Mouse (Mus musculus): ENCODE data around the gene Zfhx3. TPM values are rescaled to one million over a fixed set of nuclear protein-coding genes. Genes with fewer than 3 reads are reported as not detected.
A peak's percentile ranks its signal among the peaks of the same experiment; 100 is the strongest.

The Zfhx3 gene
- polyA plus RNA-seq, 1 experiment from 2014 or later: 3.3 TPM

- no peak for ATAC-seq (replicated peaks; ENCODE audit: extremely low read depth, insufficient read depth, low FRiP score)
- Histone ChIP-seq H3K4me1 (ENCODE audit: control insufficient read depth, insufficient read depth, low read length) (no peaks in the 10 kb centered on the region), H3K36me3 (ENCODE audit: control insufficient read depth, insufficient read depth) (no peaks in the 10 kb centered on the region), H3K4me3 (ENCODE audit: low read length) (no peak overlapping the region), H3K9ac (ENCODE audit: low read length) (no peak overlapping the region), H3K27ac (ENCODE audit: low read length) (no peak overlapping the region), H3K27me3 (ENCODE audit: control insufficient read depth, insufficient read depth, low read length) (no peaks in the 10 kb centered on the region), H3K9me3 (replicated peaks; ENCODE audit: control insufficient read depth, low read length) (no peaks in the 10 kb centered on the region), H3K4me2 (ENCODE audit: low read depth, low read length) (no peak overlapping the region)
- 67% methylated on average over 14 of the region's 14 CpGs for WGBS
These were observed 367.2 kb downstream of the Zfhx3 start for GRCm38 (mm10) chr8:108309525-108310246.

GRCm38 (mm10) chr8:108315046-108315445, 372.6 kb downstream of the Zfhx3 start:
- Histone ChIP-seq H3K9ac (ENCODE audit: low read length) (no peak overlapping the region), H3K4me2 (ENCODE audit: low read depth, low read length) (no peak overlapping the region), H3K36me3 (ENCODE audit: control insufficient read depth, insufficient read depth) (no peaks in the 10 kb centered on the region), H3K27ac (ENCODE audit: low read length) (no peak overlapping the region), H3K4me3 (ENCODE audit: low read length) (no peak overlapping the region), H3K4me1 (ENCODE audit: control insufficient read depth, insufficient read depth, low read length) (no peaks in the 10 kb centered on the region), H3K27me3 (ENCODE audit: control insufficient read depth, insufficient read depth, low read length) (no peaks in the 10 kb centered on the region), H3K9me3 (replicated peaks; ENCODE audit: control insufficient read depth, low read length) (no peaks in the 10 kb centered on the region)
- WGBS: 47% methylated on average over 8 of the region's 8 CpGs
- no peak for ATAC-seq (replicated peaks; ENCODE audit: extremely low read depth, insufficient read depth, low FRiP score)

- Histone ChIP-seq H3K27me3 (ENCODE audit: control insufficient read depth, insufficient read depth, low read length) (no peaks in the 10 kb centered on the region), H3K27ac (ENCODE audit: low read length) (no peak overlapping the region), H3K4me2 (ENCODE audit: low read depth, low read length) (no peak overlapping the region), H3K9ac (ENCODE audit: low read length) (no peak overlapping the region), H3K4me3 (ENCODE audit: low read length) (no peak overlapping the region), H3K9me3 (replicated peaks; ENCODE audit: control insufficient read depth, low read length) (0 out of 2 replicates have a peak, but pooled peaks cover 3% of the 10 kb centered on the region), H3K36me3 (ENCODE audit: control insufficient read depth, insufficient read depth) (no peaks in the 10 kb centered on the region), H3K4me1 (ENCODE audit: control insufficient read depth, insufficient read depth, low read length) (no peaks in the 10 kb centered on the region)
- ATAC-seq (replicated peaks; ENCODE audit: extremely low read depth, insufficient read depth, low FRiP score): no peak
- 72% methylated on average over 4 of the region's 4 CpGs for WGBS
These were observed 375.2 kb downstream of the Zfhx3 start for GRCm38 (mm10) chr8:108317532-108318093.

GRCm38 (mm10) chr8:108327711-108328110, 385.3 kb downstream of the Zfhx3 start:
- Histone ChIP-seq H3K27ac (ENCODE audit: low read length) (no peak overlapping the region), H3K4me2 (ENCODE audit: low read depth, low read length) (no peak overlapping the region), H3K9me3 (replicated peaks; ENCODE audit: control insufficient read depth, low read length) (no peaks in the 10 kb centered on the region), H3K4me1 (ENCODE audit: control insufficient read depth, insufficient read depth, low read length) (no peaks in the 10 kb centered on the region), H3K27me3 (ENCODE audit: control insufficient read depth, insufficient read depth, low read length) (no peaks in the 10 kb centered on the region), H3K9ac (ENCODE audit: low read length) (no peak overlapping the region), H3K4me3 (ENCODE audit: low read length) (no peak overlapping the region), H3K36me3 (ENCODE audit: control insufficient read depth, insufficient read depth) (no peaks in the 10 kb centered on the region)
- WGBS: 73% methylated on average over 2 of the region's 2 CpGs
- ATAC-seq (replicated peaks; ENCODE audit: extremely low read depth, insufficient read depth, low FRiP score): no peak

- H3K4me1 ChIP-seq (ENCODE audit: control insufficient read depth, insufficient read depth, low read length): no peaks in the 10 kb centered on the region
- no peaks in the 10 kb centered on the region for H3K36me3 ChIP-seq (ENCODE audit: control insufficient read depth, insufficient read depth)
- H3K4me3 ChIP-seq (ENCODE audit: low read length): peak overlapping the region; percentile 21
- H3K9ac ChIP-seq (ENCODE audit: low read length): no peak overlapping the region
- ATAC-seq (replicated peaks; ENCODE audit: extremely low read depth, insufficient read depth, low FRiP score): no peak
- no peaks in the 10 kb centered on the region for H3K27me3 ChIP-seq (ENCODE audit: control insufficient read depth, insufficient read depth, low read length)
- no peaks in the 10 kb centered on the region for H3K9me3 ChIP-seq (replicated peaks; ENCODE audit: control insufficient read depth, low read length)
- peak overlapping the region; percentile 49 for H3K4me2 ChIP-seq (ENCODE audit: low read depth, low read length)
- 53% methylated on average over 14 of the region's 14 CpGs for WGBS
- no peak overlapping the region for H3K27ac ChIP-seq (ENCODE audit: low read length)
These were observed 405.9 kb downstream of the Zfhx3 start for GRCm38 (mm10) chr8:108348352-108348751.

- ATAC-seq (replicated peaks; ENCODE audit: extremely low read depth, insufficient read depth, low FRiP score): no peak
- Histone ChIP-seq H3K27me3 (ENCODE audit: control insufficient read depth, insufficient read depth, low read length) (no peaks in the 10 kb centered on the region), H3K36me3 (ENCODE audit: control insufficient read depth, insufficient read depth) (no peaks in the 10 kb centered on the region), H3K4me3 (ENCODE audit: low read length) (peak overlapping the region; percentile 21), H3K9ac (ENCODE audit: low read length) (no peak overlapping the region), H3K9me3 (replicated peaks; ENCODE audit: control insufficient read depth, low read length) (no peaks in the 10 kb centered on the region), H3K4me2 (ENCODE audit: low read depth, low read length) (peak overlapping the region; percentile 49), H3K4me1 (ENCODE audit: control insufficient read depth, insufficient read depth, low read length) (no peaks in the 10 kb centered on the region), H3K27ac (ENCODE audit: low read length) (no peak overlapping the region)
- 27% methylated on average over 4 of the region's 4 CpGs for WGBS
These were observed 406.3 kb downstream of the Zfhx3 start for GRCm38 (mm10) chr8:108348776-108349175.

GRCm38 (mm10) chr8:108355119-108355777, 412.8 kb downstream of the Zfhx3 start:
- Histone ChIP-seq H3K27me3 (ENCODE audit: control insufficient read depth, insufficient read depth, low read length) (no peaks in the 10 kb centered on the region), H3K4me3 (ENCODE audit: low read length) (no peak overlapping the region), H3K4me2 (ENCODE audit: low read depth, low read length) (no peak overlapping the region), H3K27ac (ENCODE audit: low read length) (no peak overlapping the region), H3K4me1 (ENCODE audit: control insufficient read depth, insufficient read depth, low read length) (no peaks in the 10 kb centered on the region), H3K36me3 (ENCODE audit: control insufficient read depth, insufficient read depth) (no peaks in the 10 kb centered on the region), H3K9ac (ENCODE audit: low read length) (no peak overlapping the region), H3K9me3 (replicated peaks; ENCODE audit: control insufficient read depth, low read length) (no peaks in the 10 kb centered on the region)
- WGBS: 27% methylated on average over 10 of the region's 10 CpGs
- no peak for ATAC-seq (replicated peaks; ENCODE audit: extremely low read depth, insufficient read depth, low FRiP score)

GRCm38 (mm10) chr8:108361402-108361801, 419.0 kb downstream of the Zfhx3 start:
- Histone ChIP-seq H3K27ac (ENCODE audit: low read length) (no peak overlapping the region), H3K9me3 (replicated peaks; ENCODE audit: control insufficient read depth, low read length) (no peaks in the 10 kb centered on the region), H3K9ac (ENCODE audit: low read length) (no peak overlapping the region), H3K36me3 (ENCODE audit: control insufficient read depth, insufficient read depth) (no peaks in the 10 kb centered on the region), H3K4me3 (ENCODE audit: low read length) (no peak overlapping the region), H3K27me3 (ENCODE audit: control insufficient read depth, insufficient read depth, low read length) (no peaks in the 10 kb centered on the region), H3K4me1 (ENCODE audit: control insufficient read depth, insufficient read depth, low read length) (no peaks in the 10 kb centered on the region; the same call in 1 of the 2 replicates), H3K4me2 (ENCODE audit: low read depth, low read length) (no peak overlapping the region)
- ATAC-seq (replicated peaks; ENCODE audit: extremely low read depth, insufficient read depth, low FRiP score): no peak
- 72% methylated on average over 4 of the region's 4 CpGs for WGBS

GRCm38 (mm10) chr8:108362421-108362820, 420.0 kb downstream of the Zfhx3 start:
- H3K9ac ChIP-seq (ENCODE audit: low read length): no peak overlapping the region
- H3K4me2 ChIP-seq (ENCODE audit: low read depth, low read length): no peak overlapping the region
- 81% methylated on average over 9 of the region's 9 CpGs for WGBS
- H3K4me1 ChIP-seq (ENCODE audit: control insufficient read depth, insufficient read depth, low read length): no peaks in the 10 kb centered on the region; the same call in 1 of the 2 replicates
- H3K9me3 ChIP-seq (replicated peaks; ENCODE audit: control insufficient read depth, low read length): no peaks in the 10 kb centered on the region
- no peaks in the 10 kb centered on the region for H3K36me3 ChIP-seq (ENCODE audit: control insufficient read depth, insufficient read depth)
- H3K27ac ChIP-seq (ENCODE audit: low read length): no peak overlapping the region
- H3K4me3 ChIP-seq (ENCODE audit: low read length): no peak overlapping the region
- H3K27me3 ChIP-seq (ENCODE audit: control insufficient read depth, insufficient read depth, low read length): no peaks in the 10 kb centered on the region
- ATAC-seq (replicated peaks; ENCODE audit: extremely low read depth, insufficient read depth, low FRiP score): no peak

Data from heart, embryonic 16.5 days (tissue).